Mouse (Mus musculus): ENCODE measurements around the gene Tbc1d24.

DNA sequence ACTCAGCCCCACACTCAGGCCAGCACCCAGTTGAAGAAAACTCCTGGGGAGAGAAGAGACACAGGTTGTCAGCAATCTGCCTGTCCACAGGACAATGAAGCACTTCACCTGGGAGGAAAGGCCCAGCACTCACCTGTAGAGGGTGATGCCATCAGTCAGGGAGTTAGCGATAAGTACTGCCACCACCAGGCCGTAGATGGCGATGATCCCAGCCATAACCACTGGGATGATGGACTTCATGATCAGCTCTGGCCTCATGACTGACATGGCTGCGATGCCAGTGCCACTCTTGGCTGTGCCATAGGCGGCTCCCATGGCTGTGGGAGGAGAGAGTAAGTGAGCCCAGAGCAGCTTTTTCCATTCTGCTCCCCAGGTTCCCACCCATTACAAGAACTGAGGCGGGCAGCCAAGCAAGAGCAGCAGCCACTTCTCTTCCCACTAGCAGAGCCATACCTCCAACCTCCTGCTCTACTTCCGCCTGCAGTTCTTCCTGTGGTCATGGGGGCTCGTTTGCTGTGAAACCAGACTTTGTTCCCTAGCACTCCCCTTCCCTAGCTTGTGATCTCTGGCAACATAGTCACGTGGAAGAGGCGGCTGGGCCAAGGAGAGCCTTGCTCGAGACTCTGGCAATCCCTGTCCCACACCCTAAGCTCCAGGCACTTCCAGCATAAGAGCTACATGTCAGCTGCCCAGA, 40.6 kb downstream of the Tbc1d24 start:
- TF ChIP-seq GATA1 (IDR thresholded peaks at IDR 0.05; ENCODE audit: borderline replicate concordance, low read length), result no peak
- TF ChIP-seq FLI1 (IDR thresholded peaks at IDR 0.05; ENCODE audit: low read length), result no peak

Measured in megakaryocyte, embryonic 14.5 days (primary cell).